Mouse (Mus musculus) hematopoietic stem cell, adult 5-6 weeks (primary cell): ENCODE measurements around the gene Snx3. TPM values are rescaled to one million over a fixed set of nuclear protein-coding genes. Genes with fewer than 3 reads are reported as not detected.

Experiments
- ATAC-seq, 2 experiments: fragments of 125-278 bp in 1 of 2; replicated peaks in 1 of 2; 2 replicates each; pipeline ENCODE4 v1.8.0; 2016 to 2017; ENCODE audit warnings: inconsistent platforms in 2 of 2, mild to moderate bottlenecking in 2 of 2, moderate number of reproducible peaks in 2 of 2, low read depth in 1 of 2, moderate TSS enrichment in 1 of 2; ENCODE audit not compliant: low FRiP score in 2 of 2, poor library complexity in 2 of 2, severe bottlenecking in 2 of 2, insufficient read depth in 1 of 2, low TSS enrichment in 1 of 2
- total RNA-seq: library from RNA; stranded (forward); fragments of 172-1452, 232-1000 nt; gene quantifications from 2 replicates; pipeline ENCODE4 v1.2.3, GENCODE M21; 2017

Gene Snx3
- total RNA-seq, 1 experiment from 2014 or later: 97.5 TPM

GRCm38 (mm10) chr10:42583902-42584435 is 82.1 kb downstream of the Snx3 start:
- ATAC-seq: no peak

DNA sequence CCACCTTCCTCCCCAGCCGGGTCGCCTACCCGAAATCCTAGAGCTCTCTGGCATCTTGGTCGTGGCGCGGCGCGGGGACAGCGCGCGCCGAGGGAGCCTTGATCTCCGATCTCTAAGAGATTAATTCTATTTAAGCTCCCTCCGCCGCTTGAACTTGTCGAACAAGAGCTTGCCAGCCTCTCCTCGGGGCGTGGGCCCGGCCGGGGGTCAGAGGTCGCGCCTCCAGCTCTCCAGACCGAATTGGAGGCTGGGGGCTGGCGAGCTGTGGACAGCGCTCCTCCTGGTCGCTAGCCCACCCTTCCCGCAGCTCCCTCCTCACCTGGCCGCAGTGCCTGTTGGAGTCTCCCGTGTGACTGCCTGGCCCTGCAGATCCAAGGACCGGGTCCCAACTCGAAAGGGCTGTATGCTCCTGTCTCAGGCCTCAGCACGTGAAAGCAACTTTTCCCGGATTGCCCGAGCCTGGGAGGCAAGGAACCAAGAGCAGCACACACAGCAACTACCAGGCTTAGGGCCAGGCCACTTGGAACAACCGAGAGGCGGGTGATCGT is 82.7 kb downstream of the Snx3 start:
- ATAC-seq: no peak

Other genes with a start within 250 kb of the Snx3 start
- 68.2 and 74.3 TPM in 2 replicates for gene Foxo3, start 225.3 kb upstream of the Snx3 start, total RNA-seq
- gene Afg1l, start 23.5 kb upstream of the Snx3 start, total RNA-seq: 4.6 and 5.4 TPM in 2 replicates
- gene Nr2e1, start 81.6 kb downstream of the Snx3 start, total RNA-seq: not detected in 2 replicates
- gene Ostm1, start 81.8 kb downstream of the Snx3 start, total RNA-seq: 30.3 and 35.1 TPM in 2 replicates